Comparison of ENCODE assay signal across 9 mouse cellular contexts in genomic region chr9:60951071-60951561, GRCm38 (mm10).
DNase-seq lines count a peak whose midpoint lies in the region; ATAC-seq and TF ChIP-seq lines count a peak whose summit lies in the region.
"Had no signal": no experiment of that assay in that cellular context is flagged by ENCODE, and none has a peak within 500 bp of the region (broad histone marks: within the 10 kb centered on the region; RNA-seq: fewer than 3 reads in every experiment).

No protein-coding gene starts in this region.

- TF ChIP-seq CTCF in liver, postnatal 0 days (IDR thresholded peaks at IDR 0.05; ENCODE audit: low read depth), result no peak

- H3K27ac ChIP-seq in heart, embryonic 15.5 days, result peak overlapping the region; percentile 26; the same call in 1 of the 2 replicates
- peak overlapping the region; percentile 66 for H3K27ac ChIP-seq in hindbrain, embryonic 10.5 days
- peak overlapping the region; percentile 76 for H3K27ac ChIP-seq in limb, embryonic 13.5 days
- no peak overlapping the region for H3K27ac ChIP-seq in liver, postnatal 0 days (ENCODE audit: low read depth)
- H3K27ac ChIP-seq: neural tube, embryonic 12.5 days had no signal

- 25% methylated on average over 10 of the region's 10 CpGs for WGBS in heart, embryonic 15.5 days
- WGBS in hindbrain, embryonic 10.5 days, result 21% methylated on average over 10 of the region's 10 CpGs
- 18% methylated on average over 10 of the region's 10 CpGs for WGBS in limb, embryonic 13.5 days
- 57% methylated on average over 10 of the region's 10 CpGs for WGBS in liver, postnatal 0 days (ENCODE audit: insufficient replicate concordance)

- TF ChIP-seq EP300 in liver, postnatal 0 days (IDR thresholded peaks at IDR 0.05; ENCODE audit: low read depth), result no peak

- no peak for ATAC-seq in heart, embryonic 15.5 days (replicated peaks; ENCODE audit: insufficient number of reproducible peaks, insufficient read depth, low FRiP score, low read depth)
- peak; percentile 84 for ATAC-seq in limb, embryonic 13.5 days (ENCODE audit: low FRiP score, low read depth)
- no peak for ATAC-seq in liver, postnatal 0 days

- no peak for DNase-seq in heart, postnatal 25 days (ENCODE audit: low spot score)
- peak; percentile 51 to 71 for DNase-seq in cerebellum, postnatal 25 days
- DNase-seq in hindbrain, embryonic 10.5 days (ENCODE audit: low spot score), result peak; percentile 20
- DNase-seq in retina, postnatal 7 days (ENCODE audit: low read depth, low spot score), result peak; percentile 23
- no peak for DNase-seq in B cell, adult 2 months
- DNase-seq in liver, postnatal 0 days, result no peak

- no peak overlapping the region for H3K9ac ChIP-seq in heart, embryonic 15.5 days
- no peak overlapping the region for H3K9ac ChIP-seq in limb, embryonic 13.5 days
- H3K9ac ChIP-seq in liver, postnatal 0 days (replicated peaks), result no peak overlapping the region
- H3K9ac ChIP-seq: neural tube, embryonic 12.5 days had no signal

- H3K36me3 ChIP-seq in heart, embryonic 15.5 days, result no peaks in the 10 kb centered on the region
- H3K36me3 ChIP-seq in hindbrain, embryonic 10.5 days, result no peaks in the 10 kb centered on the region
- no peaks in the 10 kb centered on the region for H3K36me3 ChIP-seq in limb, embryonic 13.5 days
- H3K36me3 ChIP-seq in liver, postnatal 0 days (replicated peaks; ENCODE audit: insufficient read depth, low read length), result no peaks in the 10 kb centered on the region
- H3K36me3 ChIP-seq: neural tube, embryonic 12.5 days had no signal

- H3K4me3 ChIP-seq in heart, embryonic 15.5 days, result no peak overlapping the region
- H3K4me3 ChIP-seq in hindbrain, embryonic 10.5 days, result no peak overlapping the region
- H3K4me3 ChIP-seq in limb, embryonic 13.5 days, result no peak overlapping the region
- H3K4me3 ChIP-seq in liver, postnatal 0 days (ENCODE audit: low read depth, low read length), result no peak overlapping the region
- H3K4me3 ChIP-seq: neural tube, embryonic 12.5 days had no signal

- intact Hi-C loops in heart, postnatal 25 days (cut with DNase I), result no loop called here

- peaks cover 18% of the 10 kb centered on the region; the same call in 1 of the 2 replicates for H3K27me3 ChIP-seq in heart, embryonic 15.5 days
- H3K27me3 ChIP-seq in hindbrain, embryonic 10.5 days (ENCODE audit: insufficient read depth, poor library complexity, severe bottlenecking), result peaks cover 21% of the 10 kb centered on the region
- peaks cover 27% of the 10 kb centered on the region for H3K27me3 ChIP-seq in limb, embryonic 13.5 days
- H3K27me3 ChIP-seq in liver, postnatal 0 days (ENCODE audit: insufficient read depth, low read length), result no peaks in the 10 kb centered on the region

- peaks cover 14% of the 10 kb centered on the region for H3K4me1 ChIP-seq in heart, embryonic 15.5 days (replicated peaks)
- peaks cover 23% of the 10 kb centered on the region for H3K4me1 ChIP-seq in hindbrain, embryonic 10.5 days (replicated peaks)
- peaks cover 55% of the 10 kb centered on the region for H3K4me1 ChIP-seq in limb, embryonic 13.5 days
- H3K4me1 ChIP-seq in liver, postnatal 0 days (ENCODE audit: insufficient read depth), result no peaks in the 10 kb centered on the region

- 0 out of 2 replicates have a peak overlapping the region, but pooled peaks have one; percentile 14 for H3K4me2 ChIP-seq in heart, embryonic 15.5 days
- peak overlapping the region; percentile 23 for H3K4me2 ChIP-seq in limb, embryonic 13.5 days (replicated peaks)
- no peak overlapping the region for H3K4me2 ChIP-seq in liver, postnatal 0 days (ENCODE audit: low read depth, low read length)
- H3K4me2 ChIP-seq: neural tube, embryonic 12.5 days had no signal

- no peaks in the 10 kb centered on the region for H3K9me3 ChIP-seq in heart, embryonic 15.5 days (replicated peaks)
- no peaks in the 10 kb centered on the region for H3K9me3 ChIP-seq in hindbrain, embryonic 10.5 days
- no peaks in the 10 kb centered on the region for H3K9me3 ChIP-seq in limb, embryonic 13.5 days
- H3K9me3 ChIP-seq in liver, postnatal 0 days (ENCODE audit: low read length), result no peaks in the 10 kb centered on the region
- H3K9me3 ChIP-seq: neural tube, embryonic 12.5 days had no signal

Comparison
In these comparisons a context has a peak if more than half of its experiments do, and no peak if none do; other contexts are left out.
1. DNase-seq: peak in cerebellum, postnatal 25 days (2 of 2), hindbrain, embryonic 10.5 days (single experiment) and retina, postnatal 7 days (single experiment); none in heart, postnatal 25 days (single experiment), B cell, adult 2 months (0 of 2) and liver, postnatal 0 days (single experiment).